ENCODE assay signal across 8 mouse cellular contexts in the genomic region with DNA sequence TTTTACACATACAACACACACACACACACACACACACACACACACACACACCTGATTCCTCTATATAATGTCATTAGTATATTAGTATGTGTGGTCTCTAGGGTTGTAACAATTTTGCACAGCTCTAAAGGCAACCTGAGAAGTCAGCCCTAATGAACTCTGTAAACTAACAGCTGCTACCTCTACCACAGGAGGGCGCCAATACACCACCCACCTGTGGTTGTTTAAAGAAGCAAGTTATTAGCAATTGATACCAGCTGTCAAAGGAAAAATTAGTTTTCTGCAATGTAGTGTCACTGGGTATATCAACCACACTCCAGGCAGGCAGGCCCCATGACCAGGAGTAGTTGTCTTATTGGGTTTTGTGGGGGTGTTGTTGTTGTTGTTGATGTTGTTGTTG.
A peak's percentile ranks its signal among the peaks of the same experiment; 100 is the strongest.
DNase-seq lines count a peak whose midpoint lies in the region; ATAC-seq lines count a peak whose summit lies in the region.

No protein-coding gene starts in this region.

- no peak overlapping the region for H3K9ac ChIP-seq in neural tube, embryonic 15.5 days (replicated peaks)
- H3K9ac ChIP-seq in limb, embryonic 11.5 days (ENCODE audit: low read length): no peak overlapping the region

- no peaks in the 10 kb centered on the region for H3K4me1 ChIP-seq in neural tube, embryonic 15.5 days
- no peaks in the 10 kb centered on the region for H3K4me1 ChIP-seq in limb, embryonic 11.5 days (ENCODE audit: control insufficient read depth, insufficient read depth, low read length)

- WGBS in neural tube, embryonic 15.5 days: 4% methylated on average over 1 of the region's 1 CpGs
- 0% methylated on average over 1 of the region's 1 CpGs for WGBS in limb, embryonic 11.5 days

- H3K36me3 ChIP-seq in neural tube, embryonic 15.5 days: no peaks in the 10 kb centered on the region
- H3K36me3 ChIP-seq in limb, embryonic 11.5 days (ENCODE audit: control insufficient read depth, insufficient read depth, low read length): no peaks in the 10 kb centered on the region

- peak; percentile 38 to 39 for DNase-seq in cerebellum, adult 18-20 months
- peak; percentile 19 for DNase-seq in neural tube, embryonic 10.5 days (ENCODE audit: extremely low spot score, low spot score)
- peak; percentile 30 for DNase-seq in forelimb bud, embryonic 11.5 days (ENCODE audit: low read depth, low spot score)
- peak; percentile 46 for DNase-seq in limb, embryonic 11.5 days (ENCODE audit: low spot score)
- no peak for DNase-seq in heart, adult 11 months

- no peak overlapping the region for H3K27ac ChIP-seq in neural tube, embryonic 15.5 days (replicated peaks)
- no peak overlapping the region for H3K27ac ChIP-seq in limb, embryonic 11.5 days (replicated peaks; ENCODE audit: low read depth, low read length)

- no peak for ATAC-seq in cerebellum, adult (ENCODE audit: insufficient number of reproducible peaks, low FRiP score, low TSS enrichment)
- no peak for ATAC-seq in neural tube, embryonic 15.5 days (ENCODE audit: low FRiP score)
- ATAC-seq in limb, embryonic 11.5 days (ENCODE audit: insufficient number of reproducible peaks, low FRiP score, low TSS enrichment, low read depth): no peak
- no peak for ATAC-seq in erythroblast, adult 5-6 weeks (replicated peaks; ENCODE audit: low FRiP score, poor library complexity, severe bottlenecking)

- H3K9me3 ChIP-seq in neural tube, embryonic 15.5 days (replicated peaks): no peaks in the 10 kb centered on the region
- no peaks in the 10 kb centered on the region for H3K9me3 ChIP-seq in limb, embryonic 11.5 days (ENCODE audit: control insufficient read depth, low read length)

- no peak overlapping the region for H3K4me3 ChIP-seq in neural tube, embryonic 15.5 days (replicated peaks)
- H3K4me3 ChIP-seq in limb, embryonic 11.5 days (ENCODE audit: low read depth, low read length): no peak overlapping the region

- H3K4me2 ChIP-seq in neural tube, embryonic 15.5 days: no peak overlapping the region
- H3K4me2 ChIP-seq in limb, embryonic 11.5 days (ENCODE audit: low read depth, severe bottlenecking): no peak overlapping the region

- no peaks in the 10 kb centered on the region for H3K27me3 ChIP-seq in neural tube, embryonic 15.5 days (replicated peaks)
- no peaks in the 10 kb centered on the region for H3K27me3 ChIP-seq in limb, embryonic 11.5 days (ENCODE audit: control insufficient read depth, insufficient read depth, low read length)
